Mouse (Mus musculus): ENCODE results near the gene Aldh3a2. TPM values are rescaled to one million over a fixed set of nuclear protein-coding genes. Genes with fewer than 3 reads are reported as not detected.

The Aldh3a2 gene
- total and polyA plus RNA-seq, 3 experiments, result 11.0 to 15.0 TPM; not detected in 1

- Histone ChIP-seq H3K27me3 (ENCODE audit: control insufficient read depth in 1 of 2, insufficient read depth in 2 of 2, low read length in 2 of 2) (no peaks in the 10 kb centered on the region), H3K9me3 (replicated peaks; ENCODE audit: insufficient read depth, low read length) (no peaks in the 10 kb centered on the region), H3K4me3 (ENCODE audit: control insufficient read depth in 1 of 2, insufficient read depth in 1 of 2, low read depth in 2 of 2, low read length in 2 of 2) (peak overlapping the region; percentile 39 to 52; a peak in 3 of 4 replicates), H3K36me3 (ENCODE audit: control insufficient read depth in 1 of 2, insufficient read depth in 2 of 2, low read length in 2 of 2) (no peaks in the 10 kb centered on the region), H3K79me2 (ENCODE audit: control insufficient read depth, insufficient read depth, low read length, poor library complexity) (no peaks in the 10 kb centered on the region), H3K9ac (ENCODE audit: control insufficient read depth, low read depth, low read length, poor library complexity, severe bottlenecking) (no peak overlapping the region), H3K27ac (ENCODE audit: control insufficient read depth, low read depth, low read length) (no peak overlapping the region), H3K4me1 (ENCODE audit: control insufficient read depth in 1 of 2, insufficient read depth in 2 of 2, low read length in 2 of 2) (peaks cover 3 to 11% of the 10 kb centered on the region in 2 experiments; a peak in 2 of 4 replicates)
- peak; percentile 90 for DNase-seq (ENCODE audit: low read depth, low spot score)
- TF ChIP-seq HCFC1 (IDR thresholded peaks at IDR 0.05; ENCODE audit: low read depth, low read length), result no peak
- peak; percentile 25; the same call in 1 of the 2 replicates for TF ChIP-seq USF1 (IDR thresholded peaks at IDR 0.05; ENCODE audit: low read depth, low read length)
- no peak for TF ChIP-seq MAFK (IDR thresholded peaks at IDR 0.05; ENCODE audit: borderline replicate concordance, low read depth, low read length)
- TF ChIP-seq CHD2 (IDR thresholded peaks at IDR 0.05; ENCODE audit: low read length), result no peak
- TF ChIP-seq KAT2A (conservative IDR thresholded peaks at IDR 0.05; ENCODE audit: low read depth, low read length), result no peak
- TF ChIP-seq NELFE (IDR thresholded peaks at IDR 0.05; ENCODE audit: low read depth, low read length), result no peak
- no peak for TF ChIP-seq TCF12 (IDR thresholded peaks at IDR 0.05; ENCODE audit: low read depth, low read length)
- TF ChIP-seq TBP (IDR thresholded peaks at IDR 0.05; ENCODE audit: low read depth, low read length), result 0 out of 2 replicates have a peak, but pooled peaks have one; percentile 13
- no peak for TF ChIP-seq MAZ (IDR thresholded peaks at IDR 0.05; ENCODE audit: low read depth, low read length)
- no peak for TF ChIP-seq ELF1 (IDR thresholded peaks at IDR 0.05; ENCODE audit: low read depth, low read length)
- TF ChIP-seq NRF1 (IDR thresholded peaks at IDR 0.05; ENCODE audit: insufficient read depth, low read depth, low read length, poor library complexity, severe bottlenecking), result no peak
- no peak for TF ChIP-seq POLR2AphosphoS2 (IDR thresholded peaks at IDR 0.05; ENCODE audit: low read length)
- TF ChIP-seq MYB (IDR thresholded peaks at IDR 0.05; ENCODE audit: low read depth, low read length), result no peak
- TF ChIP-seq POLR2A (IDR thresholded peaks at IDR 0.05; ENCODE audit: control insufficient read depth in 1 of 2, insufficient read depth in 1 of 2, low read depth in 1 of 2, low read length in 2 of 2, poor library complexity in 1 of 2), result no peak
- peak; percentile 41; the same call in 1 of the 2 replicates for TF ChIP-seq MXI1 (IDR thresholded peaks at IDR 0.05; ENCODE audit: low read depth, low read length)
- no peak for TF ChIP-seq RCOR1 (IDR thresholded peaks at IDR 0.05; ENCODE audit: low read depth, low read length)
- TF ChIP-seq MAX (IDR thresholded peaks at IDR 0.05; ENCODE audit: low read length), result no peak
- TF ChIP-seq MYC (IDR thresholded peaks at IDR 0.05; ENCODE audit: low read depth, low read length), result peak; percentile 68
- TF ChIP-seq USF2 (IDR thresholded peaks at IDR 0.05; ENCODE audit: borderline replicate concordance in 1 of 2, insufficient read depth in 1 of 2, low read depth in 1 of 2, low read length in 2 of 2), result no peak
- no peak for TF ChIP-seq BHLHE40 (IDR thresholded peaks at IDR 0.05; ENCODE audit: borderline replicate concordance, low read depth, low read length)
- no peak for TF ChIP-seq MEF2A (IDR thresholded peaks at IDR 0.05; ENCODE audit: extremely low read depth, insufficient replicate concordance, low read depth, low read length, poor library complexity, severe bottlenecking)
- TF ChIP-seq SIN3A (IDR thresholded peaks at IDR 0.05; ENCODE audit: low read length), result peak; percentile 49; the same call in 1 of the 2 replicates
- TF ChIP-seq E2F4 (IDR thresholded peaks at IDR 0.05; ENCODE audit: borderline replicate concordance, low read depth, low read length), result no peak
- TF ChIP-seq POLR2AphosphoS5 (IDR thresholded peaks at IDR 0.05; ENCODE audit: borderline replicate concordance, low read depth, low read length), result no peak
- peak; percentile 29; the same call in 1 of the 2 replicates for TF ChIP-seq ETS1 (IDR thresholded peaks at IDR 0.05; ENCODE audit: low read depth, low read length)
- no peak for TF ChIP-seq EP300 (IDR thresholded peaks at IDR 0.05; ENCODE audit: low read depth in 1 of 2, low read length in 2 of 2)
- peak; percentile 93 for TF ChIP-seq ZC3H11A (IDR thresholded peaks at IDR 0.05; ENCODE audit: low read depth, low read length)
- no peak for TF ChIP-seq GABPA (IDR thresholded peaks at IDR 0.05; ENCODE audit: low read depth, low read length)
- 0 out of 2 replicates have a peak, but pooled peaks have one; percentile 33 for TF ChIP-seq ZNF384 (IDR thresholded peaks at IDR 0.05; ENCODE audit: low read depth, low read length)
- no peak for TF ChIP-seq GATA1 (IDR thresholded peaks at IDR 0.05; ENCODE audit: low read depth, low read length)
- TF ChIP-seq UBTF (IDR thresholded peaks at IDR 0.05; ENCODE audit: borderline replicate concordance, insufficient read depth, low read depth, low read length), result no peak
- no peak for TF ChIP-seq TAL1 (IDR thresholded peaks at IDR 0.05; ENCODE audit: low read length)
- no peak for TF ChIP-seq ZKSCAN1 (IDR thresholded peaks at IDR 0.05; ENCODE audit: low read depth, low read length)
- TF ChIP-seq SMC3 (IDR thresholded peaks at IDR 0.05; ENCODE audit: low read depth, low read length), result peak; percentile 95
- no peak for TF ChIP-seq ZMIZ1 (IDR thresholded peaks at IDR 0.05; ENCODE audit: low read depth, low read length)
- peak; percentile 67 to 88 (median 81) for TF ChIP-seq CTCF (IDR thresholded peaks at IDR 0.05 in 2 of 3, conservative IDR thresholded peaks at IDR 0.05 in 1 of 3; ENCODE audit: control insufficient read depth in 1 of 3, insufficient read depth in 1 of 3, low read depth in 2 of 3, low read length in 3 of 3, poor library complexity in 1 of 3, severe bottlenecking in 1 of 3)
- TF ChIP-seq RAD21 (IDR thresholded peaks at IDR 0.05; ENCODE audit: low read depth, low read length), result peak; percentile 83
- no peak for TF ChIP-seq JUND (IDR thresholded peaks at IDR 0.05; ENCODE audit: low read depth, low read length)
These were observed 38.1 kb upstream of the Aldh3a2 start for GRCm38 (mm10) chr11:61305377-61305776.

All from MEL (cell line).